Mouse (Mus musculus) C2C12 (cell line): ENCODE data around the gene Sema6c. TPM values are rescaled to one million over a fixed set of nuclear protein-coding genes. Genes with fewer than 3 reads are reported as not detected.
A peak's percentile ranks its signal among the peaks of the same experiment; 100 is the strongest.

Experiments used
- H3K27me3 ChIP-seq: one replicate; pipeline ENCODE4 v1.6.1; 2011; ENCODE audit not compliant: control insufficient read depth, insufficient read depth, insufficient read length
- H3K36me3 ChIP-seq: one replicate; pipeline ENCODE4 v1.6.1; 2011; ENCODE audit not compliant: control insufficient read depth, insufficient read depth
- H3K4me3 ChIP-seq: one replicate; pipeline ENCODE4 v1.5.1; 2011; ENCODE audit warnings: mild to moderate bottlenecking, control low read depth; ENCODE audit not compliant: poor library complexity, insufficient read depth, severe bottlenecking
- H3K79me2 ChIP-seq: one replicate; pipeline ENCODE4 v1.6.1; 2011; ENCODE audit not compliant: control insufficient read depth, insufficient read depth
- H3K79me3 ChIP-seq: one replicate; pipeline ENCODE4 v1.6.1; 2011; ENCODE audit warnings: low read depth, control low read depth
- H3ac ChIP-seq: one replicate; pipeline ENCODE3; 2011; ENCODE audit warnings: low read depth; ENCODE audit not compliant: control insufficient read depth, insufficient read length
- CEBPB ChIP-seq: IDR thresholded peaks from one replicate; pipeline ENCODE4 v1.6.1; 2011; ENCODE audit warnings: low read depth, mild to moderate bottlenecking, control low read depth, moderate library complexity
- CTCF ChIP-seq: IDR thresholded peaks from one replicate; pipeline ENCODE4 v1.5.1; 2011; ENCODE audit not compliant: control insufficient read depth, insufficient read depth, insufficient read length
- FOSL1 ChIP-seq: IDR thresholded peaks from one replicate; pipeline ENCODE4 v1.8.0; 2011; ENCODE audit warnings: mild to moderate bottlenecking, low read length; ENCODE audit not compliant: poor library complexity, insufficient read depth, severe bottlenecking
- MAX ChIP-seq: IDR thresholded peaks from one replicate; pipeline ENCODE4 v1.6.1; 2011; ENCODE audit warnings: mild to moderate bottlenecking, control low read depth
- MYOD1 ChIP-seq: IDR thresholded peaks from one replicate; pipeline ENCODE4 v1.6.1; 2011; ENCODE audit warnings: low read depth; ENCODE audit not compliant: control insufficient read depth, insufficient read length
- MYOG ChIP-seq: IDR thresholded peaks from one replicate; pipeline ENCODE4 v1.6.1; 2011; ENCODE audit not compliant: control insufficient read depth, insufficient read length; ENCODE audit errors: extremely low read depth
- USF1 ChIP-seq: IDR thresholded peaks from one replicate; pipeline ENCODE4 v1.6.1; 2011; ENCODE audit warnings: low read depth, mild to moderate bottlenecking, control low read depth, moderate library complexity
- polyA plus RNA-seq: library from polyadenylated mRNA; unstranded; fragments of >200 nt; fragmentation: generic; extraction: Trizol; gene quantifications from one replicate; pipeline ENCODE4 v1.2.1, GENCODE M21; 2012; ENCODE audit warnings: missing spikeins

The Sema6c gene
- polyA plus RNA-seq, 1 experiment = 5.4 TPM

GRCm38 (mm10) chr3:95169996-95170395 is 9.7 kb downstream of the Sema6c start:
- Histone ChIP-seq H3K79me2 (no peaks in the 10 kb centered on the region), H3K27me3 (no peaks in the 10 kb centered on the region), H3K4me3 (no peak overlapping the region), H3K79me3 (no peaks in the 10 kb centered on the region), H3ac (no peak overlapping the region), H3K36me3 (no peaks in the 10 kb centered on the region)
- TF ChIP-seq USF1 = no peak
- no peak for TF ChIP-seq CTCF
- TF ChIP-seq MYOG = no peak
- TF ChIP-seq CEBPB = no peak
- TF ChIP-seq MAX = no peak
- no peak for TF ChIP-seq FOSL1
- TF ChIP-seq MYOD1 = no peak

- no peak overlapping the region for H3ac ChIP-seq
Observed at GRCm38 (mm10) chr3:95171105-95171504, 10.8 kb downstream of the Sema6c start.

GRCm38 (mm10) chr3:95172526-95173255 is 12.4 kb downstream of the Sema6c start:
- Histone ChIP-seq H3K79me2 (no peaks in the 10 kb centered on the region), H3K27me3 (no peaks in the 10 kb centered on the region), H3K36me3 (no peaks in the 10 kb centered on the region), H3ac (no peak overlapping the region), H3K79me3 (no peaks in the 10 kb centered on the region), H3K4me3 (no peak overlapping the region)
- TF ChIP-seq MAX (no peak), CTCF (no peak), USF1 (no peak), CEBPB (no peak)

More at GRCm38 (mm10) chr3:95171105-95171504, 10.8 kb downstream of the Sema6c start:
- Histone ChIP-seq H3K36me3 (no peaks in the 10 kb centered on the region), H3K27me3 (no peaks in the 10 kb centered on the region), H3K4me3 (no peak overlapping the region), H3K79me3 (no peaks in the 10 kb centered on the region), H3K79me2 (no peaks in the 10 kb centered on the region)
- TF ChIP-seq USF1 (no peak), MYOD1 (no peak), MYOG (no peak), MAX (no peak)

- H3K27me3 ChIP-seq = no peaks in the 10 kb centered on the region
- no peak overlapping the region for H3ac ChIP-seq
- TF ChIP-seq MYOG (no peak), CEBPB (no peak), MAX (no peak), FOSL1 (no peak), MYOD1 (no peak), USF1 (no peak), CTCF (no peak)
- H3K4me3 ChIP-seq = no peak overlapping the region
- no peaks in the 10 kb centered on the region for H3K36me3 ChIP-seq
- no peaks in the 10 kb centered on the region for H3K79me2 ChIP-seq
- H3K79me3 ChIP-seq = no peaks in the 10 kb centered on the region
Observed at GRCm38 (mm10) chr3:95173256-95173949, 13.1 kb downstream of the Sema6c start.

GRCm38 (mm10) chr3:95174011-95174592 is 13.8 kb downstream of the Sema6c start:
- H3K36me3 ChIP-seq = no peaks in the 10 kb centered on the region
- H3ac ChIP-seq = no peak overlapping the region
- no peak overlapping the region for H3K4me3 ChIP-seq
- H3K79me3 ChIP-seq = no peaks in the 10 kb centered on the region
- no peaks in the 10 kb centered on the region for H3K79me2 ChIP-seq
- TF ChIP-seq CEBPB = no peak
- peak; percentile 14 for TF ChIP-seq CTCF
- H3K27me3 ChIP-seq = no peaks in the 10 kb centered on the region

- Histone ChIP-seq H3K36me3 (no peaks in the 10 kb centered on the region), H3K27me3 (no peaks in the 10 kb centered on the region), H3K79me2 (no peaks in the 10 kb centered on the region), H3K79me3 (no peaks in the 10 kb centered on the region), H3K4me3 (no peak overlapping the region), H3ac (no peak overlapping the region)
- TF ChIP-seq USF1 (no peak), CEBPB (no peak), MYOG (no peak), MAX (no peak)
Observed at GRCm38 (mm10) chr3:95176500-95176899, 16.2 kb downstream of the Sema6c start.
